Mouse (Mus musculus) forebrain, embryonic 15.5 days (tissue): ENCODE results near the gene Prr7. TPM values are rescaled to one million over a fixed set of nuclear protein-coding genes. Genes with fewer than 3 reads are reported as not detected.
A peak's percentile ranks its signal among the peaks of the same experiment; 100 is the strongest.
"Not testable (repeated sequence)": the region's sequence is repeated elsewhere in the genome, so short reads cannot be mapped to it uniquely, and the experiment has no call there.

Experiments used
- ATAC-seq: fragments of 200-750 bp; cut with Nextera tagmentation; replicated peaks from 2 replicates; pipeline ENCODE4 v1.8.0; 2017; ENCODE audit warnings: mild to moderate bottlenecking, moderate TSS enrichment, moderate library complexity
- H3K27ac ChIP-seq: fragments of 300-500 bp; sonication (generic); replicated peaks from 2 replicates; pipeline ENCODE4 v1.5.1; 2015; ENCODE audit warnings: mild to moderate bottlenecking, inconsistent platforms
- H3K27me3 ChIP-seq: fragments of 300-500 bp; sonication (generic); 2 replicates; pipeline ENCODE4 v1.6.1; 2015; ENCODE audit warnings: inconsistent platforms
- H3K36me3 ChIP-seq: fragments of 300-500 bp; sonication (generic); 2 replicates; pipeline ENCODE4 v1.6.1; 2015; ENCODE audit warnings: mild to moderate bottlenecking, inconsistent platforms
- H3K4me1 ChIP-seq: fragments of 300-500 bp; sonication (generic); 2 replicates; pipeline ENCODE4 v1.6.1; 2015; ENCODE audit warnings: inconsistent platforms
- H3K4me2 ChIP-seq: fragments of 300-500 bp; sonication (generic); replicated peaks from 2 replicates; pipeline ENCODE4 v1.6.1; 2015; ENCODE audit warnings: mild to moderate bottlenecking, inconsistent platforms
- H3K4me3 ChIP-seq: fragments of 300-500 bp; sonication (generic); 2 replicates; pipeline ENCODE4 v1.5.1; 2015; ENCODE audit warnings: mild to moderate bottlenecking, inconsistent platforms
- H3K9ac ChIP-seq: fragments of 300-500 bp; sonication (generic); replicated peaks from 2 replicates; pipeline ENCODE4 v1.6.1; 2015; ENCODE audit warnings: mild to moderate bottlenecking, inconsistent platforms
- H3K9me3 ChIP-seq: fragments of 300-500 bp; sonication (generic); 2 replicates; pipeline ENCODE4 v1.6.1; 2016; ENCODE audit warnings: inconsistent platforms
- WGBS: fragments of 180-500 bp; shearing (Covaris S2); methylation state at CpG from one replicate; pipeline ENCODE4 v1.1.7; 2015; ENCODE audit warnings: mixed read lengths; 5-methylcytosine and 5-hydroxymethylcytosine counted together
- polyA plus RNA-seq: library from polyadenylated mRNA; unstranded; fragments of >200 nt; fragmentation: Nextera tagmentation; extraction: Ambion mirVana; gene quantifications from 2 replicates; pipeline ENCODE4 v1.2.1, GENCODE M21; 2015

The Prr7 gene
- polyA plus RNA-seq, 1 experiment from 2014 or later = 3.2 TPM

DNA sequence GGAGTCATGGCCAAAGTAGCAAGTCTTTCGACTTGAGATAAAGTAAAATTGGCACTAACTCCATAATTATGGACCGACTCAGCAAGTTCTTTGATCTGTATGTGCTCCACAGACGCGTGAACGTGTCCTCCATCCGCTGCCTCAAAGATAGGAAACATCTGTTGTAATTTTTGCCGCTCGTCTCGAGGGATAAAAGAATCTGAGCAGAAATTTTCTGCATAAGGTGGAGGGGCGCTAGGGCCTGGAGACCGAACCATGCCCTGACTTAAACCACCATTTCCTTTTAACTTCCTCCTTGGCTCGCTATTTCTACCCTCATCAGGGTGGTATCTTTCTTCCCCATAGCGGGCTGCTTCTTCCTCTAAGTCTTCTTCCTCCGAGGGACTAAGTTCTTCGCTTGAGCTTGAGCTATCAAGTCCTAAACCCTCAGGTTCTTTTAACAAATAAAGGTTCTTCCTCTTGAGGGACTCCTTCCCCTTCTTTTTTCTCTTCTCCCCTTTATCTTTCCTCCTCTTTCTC, 26.9 kb upstream of the Prr7 start:
- H3K9ac ChIP-seq, H3K4me2 ChIP-seq, H3K9me3 ChIP-seq, H3K27me3 ChIP-seq, H3K4me3 ChIP-seq, ATAC-seq, H3K36me3 ChIP-seq, H3K27ac ChIP-seq, H3K4me1 ChIP-seq: not testable (repeated sequence)
- WGBS = 90% methylated on average over 15 of the region's 15 CpGs

DNA sequence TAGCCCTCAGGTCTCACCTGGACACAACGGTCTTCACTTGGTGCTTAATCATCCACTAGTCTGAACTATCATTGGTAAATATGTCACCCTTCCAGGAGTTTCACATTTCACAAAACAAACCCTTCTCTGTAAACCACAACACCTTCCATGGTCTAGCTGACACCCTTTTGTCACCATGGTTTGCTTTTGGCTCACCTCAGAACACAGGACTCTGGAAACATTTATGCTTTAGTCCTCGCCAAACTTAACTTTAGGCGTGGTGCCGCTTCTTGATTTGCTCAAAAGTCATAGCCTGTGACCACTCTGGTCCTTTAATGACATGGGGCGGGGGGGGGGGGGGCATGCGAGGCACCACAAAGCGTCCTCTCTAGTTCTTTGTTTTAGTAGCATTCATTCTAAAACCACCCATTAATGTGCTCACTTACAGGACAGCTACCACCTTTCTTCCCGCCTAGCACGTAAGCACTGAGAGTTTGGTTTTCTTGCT, 20.2 kb upstream of the Prr7 start:
- H3K27ac ChIP-seq = peak overlapping the region; percentile 97

DNA sequence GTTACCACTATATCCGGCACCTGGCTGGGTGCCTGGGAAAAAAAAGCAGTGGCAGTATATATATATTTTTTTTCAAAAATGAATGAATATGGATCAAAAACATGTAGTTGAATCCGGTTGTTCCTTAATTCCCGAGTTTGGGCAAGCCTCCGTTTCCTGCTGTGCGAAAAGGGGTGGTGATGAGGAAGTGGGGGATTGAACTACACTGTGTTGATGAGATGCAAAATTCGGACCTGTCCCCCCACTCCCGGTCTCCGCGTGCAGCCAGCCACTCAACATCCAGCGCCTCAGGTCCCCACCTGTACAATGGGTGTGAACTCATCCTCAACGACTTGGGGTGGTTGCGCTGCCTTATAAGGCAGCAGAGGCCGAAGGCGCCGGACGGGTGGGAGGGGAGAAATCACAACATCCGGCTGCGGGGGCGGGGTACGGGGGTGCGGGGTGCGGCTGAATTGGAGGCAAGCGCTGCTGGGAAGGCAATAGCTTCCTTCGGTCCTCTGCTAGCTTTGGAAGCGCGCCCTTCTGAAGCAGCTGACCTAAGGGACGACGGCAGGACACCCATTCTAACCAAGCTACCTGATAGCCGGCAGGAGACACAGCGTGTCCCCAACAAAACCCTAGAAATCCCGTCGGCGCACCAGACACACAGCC, 19.7 kb upstream of the Prr7 start:
- peak overlapping the region; percentile 55 for H3K4me2 ChIP-seq
- peak; percentile 76 for ATAC-seq
- H3K36me3 ChIP-seq = 0 out of 2 replicates have a peak, but pooled peaks cover 2% of the 10 kb centered on the region
- H3K9ac ChIP-seq = peak overlapping the region; percentile 70
- peak overlapping the region; percentile 69 for H3K4me3 ChIP-seq
- H3K9me3 ChIP-seq = no peaks in the 10 kb centered on the region
- WGBS = under 1% methylated on average over 33 of the region's 33 CpGs
- H3K4me1 ChIP-seq = peaks cover 29% of the 10 kb centered on the region
- no peaks in the 10 kb centered on the region for H3K27me3 ChIP-seq
- H3K27ac ChIP-seq = peak overlapping the region; percentile 97

More for the DNA sequence above, 20.2 kb upstream of the Prr7 start:
- Histone ChIP-seq H3K27me3 (no peaks in the 10 kb centered on the region), H3K4me2 (peak overlapping the region; percentile 55), H3K9me3 (no peaks in the 10 kb centered on the region), H3K4me1 (peaks cover 29% of the 10 kb centered on the region), H3K9ac (peak overlapping the region; percentile 70), H3K36me3 (no peaks in the 10 kb centered on the region), H3K4me3 (peak overlapping the region; percentile 69)
- WGBS = 42% methylated on average over 9 of the region's 9 CpGs
- ATAC-seq = no peak

DNA sequence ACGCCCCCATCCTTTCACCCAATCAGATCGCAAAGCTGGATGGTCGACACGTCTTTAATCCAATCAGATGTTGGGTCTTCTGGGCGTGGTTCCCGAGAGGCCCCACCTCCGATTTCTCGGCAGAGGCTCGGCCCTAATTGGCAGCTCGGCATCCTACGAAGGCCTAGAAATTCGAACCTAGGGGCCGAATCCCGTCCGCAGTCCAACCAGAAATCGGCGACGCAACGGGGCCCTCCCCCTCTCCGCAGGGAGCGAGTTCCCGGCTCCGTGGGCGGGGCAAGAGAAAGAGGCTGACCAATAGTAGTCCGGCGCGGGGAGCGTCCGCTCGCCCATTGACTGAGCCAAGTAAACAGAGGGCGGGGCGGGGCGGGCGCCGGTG, 19.1 kb upstream of the Prr7 start, which contains the start of gene Grk6:
Gene Grk6, plus strand, starts transcription at position 136 of the 379 bp plus-strand sequence.
- Histone ChIP-seq H3K36me3 (0 out of 2 replicates have a peak, but pooled peaks cover 3% of the 10 kb centered on the region), H3K27ac (peak within 1 kb of the TSS; percentile 97), H3K27me3 (no peaks in the 10 kb centered on the region), H3K4me3 (peak within 1 kb of the TSS; percentile 69), H3K9me3 (no peaks in the 10 kb centered on the region), H3K9ac (peak within 1 kb of the TSS; percentile 81), H3K4me2 (peak within 1 kb of the TSS; percentile 72), H3K4me1 (peaks cover 29% of the 10 kb centered on the region)
- WGBS = 0% methylated on average over 35 of the region's 35 CpGs
- ATAC-seq = peak; percentile 97

DNA sequence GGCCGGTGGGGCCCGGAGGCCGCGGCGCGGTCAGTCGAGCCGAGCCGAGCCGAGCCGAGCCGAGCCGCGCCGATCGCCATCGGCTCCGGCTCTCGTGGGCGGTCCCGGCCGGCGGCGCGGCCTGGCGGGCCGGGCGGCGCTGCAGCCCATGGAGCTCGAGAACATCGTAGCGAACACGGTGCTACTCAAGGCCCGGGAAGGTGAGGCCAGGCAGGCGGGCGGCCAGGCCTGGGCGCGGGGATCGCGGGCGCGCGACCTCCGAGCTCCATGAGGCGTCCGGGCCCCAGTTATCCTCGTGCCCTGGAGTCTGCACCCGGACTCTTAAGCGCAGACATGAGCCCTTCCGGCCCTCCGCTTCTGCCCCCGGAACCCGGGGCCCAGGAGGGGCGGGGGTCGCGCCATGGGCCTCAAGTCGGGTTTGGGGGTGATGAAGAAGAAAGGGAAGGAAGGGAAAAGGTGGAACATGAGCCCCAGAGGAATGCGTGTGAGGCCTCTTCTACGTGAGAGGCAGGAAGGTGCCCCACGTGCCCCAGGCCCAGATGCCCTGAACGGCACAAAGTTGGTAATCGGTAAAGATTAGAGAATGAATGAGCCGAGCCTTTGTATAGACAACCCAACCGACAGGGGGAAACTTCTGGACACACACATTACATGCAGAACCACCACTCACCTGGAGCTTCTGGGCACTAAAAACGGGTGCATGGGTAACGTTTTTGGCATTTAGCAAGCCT, 18.5 kb upstream of the Prr7 start:
- under 1% methylated on average over 59 of the region's 66 CpGs for WGBS
- Histone ChIP-seq H3K27ac (peak overlapping the region; percentile 97), H3K4me1 (peaks cover 29% of the 10 kb centered on the region), H3K4me2 (peak overlapping the region; percentile 72), H3K4me3 (peak overlapping the region; percentile 69), H3K27me3 (no peaks in the 10 kb centered on the region), H3K9ac (peak overlapping the region; percentile 81), H3K36me3 (peaks cover 6% of the 10 kb centered on the region), H3K9me3 (no peaks in the 10 kb centered on the region)
- ATAC-seq = no peak

DNA sequence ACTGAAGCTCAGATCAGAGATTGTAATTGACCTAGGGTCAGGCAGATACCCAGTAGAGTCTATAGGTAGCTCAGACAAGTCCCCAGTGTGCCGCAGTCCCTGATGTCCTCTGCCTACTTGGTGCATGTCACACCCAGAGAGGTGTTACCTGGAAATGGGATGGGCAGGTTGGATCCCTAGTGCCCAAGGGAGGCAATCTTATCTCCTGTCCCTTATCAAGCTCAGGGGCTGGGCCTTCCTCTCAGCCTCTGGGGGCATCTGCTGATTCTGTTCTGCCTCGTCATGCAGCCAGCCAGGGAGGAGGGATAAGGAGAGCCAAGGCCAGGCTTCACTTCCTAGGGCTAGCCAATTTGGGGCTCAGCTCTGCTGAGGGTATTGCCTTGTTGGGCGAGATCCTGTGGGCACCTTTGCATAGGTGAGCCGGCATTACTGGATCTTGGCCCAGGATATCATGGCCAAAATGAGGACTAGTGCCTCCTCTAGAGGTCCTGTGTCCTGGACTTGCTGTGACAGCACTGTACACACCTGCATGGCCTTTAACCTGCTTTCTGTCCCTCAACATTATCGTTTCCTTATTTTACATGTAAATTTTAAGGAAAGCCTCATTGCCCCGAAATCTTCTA, 17.5 kb upstream of the Prr7 start:
- Histone ChIP-seq H3K9me3 (no peaks in the 10 kb centered on the region), H3K36me3 (peaks cover 16% of the 10 kb centered on the region), H3K27me3 (no peaks in the 10 kb centered on the region), H3K4me1 (peaks cover 29% of the 10 kb centered on the region), H3K4me2 (peak overlapping the region; percentile 72), H3K9ac (no peak overlapping the region; the same call in 1 of the 2 replicates), H3K27ac (no peak overlapping the region), H3K4me3 (peak overlapping the region; percentile 69)
- no peak for ATAC-seq
- 85% methylated on average over 6 of the region's 6 CpGs for WGBS

DNA sequence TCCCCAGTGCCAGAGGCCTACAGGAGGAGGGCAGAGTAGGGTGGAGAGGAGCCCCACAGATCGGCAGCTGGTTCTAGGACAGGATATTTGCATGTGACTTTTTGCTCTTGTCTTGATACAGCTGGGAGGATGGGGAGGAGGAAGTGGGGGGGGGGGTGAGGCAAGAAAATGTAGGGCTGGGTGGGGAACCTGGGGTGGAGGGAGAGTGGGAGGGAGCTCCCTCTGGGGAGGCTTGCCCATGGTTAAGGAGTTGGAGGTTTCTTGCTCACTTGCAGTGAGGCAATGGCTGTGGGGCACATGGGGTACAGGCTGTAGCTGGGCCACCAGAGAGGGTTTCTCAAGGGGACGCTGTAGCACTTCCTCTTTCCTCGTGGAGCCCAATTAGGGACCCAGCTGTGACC, 16.5 kb upstream of the Prr7 start:
- no peak for ATAC-seq
- no peak overlapping the region for H3K4me3 ChIP-seq
- H3K27me3 ChIP-seq = no peaks in the 10 kb centered on the region
- WGBS = 76% methylated on average over 3 of the region's 3 CpGs
- H3K4me2 ChIP-seq = no peak overlapping the region
- peaks cover 26% of the 10 kb centered on the region for H3K36me3 ChIP-seq
- H3K4me1 ChIP-seq = peaks cover 29% of the 10 kb centered on the region
- H3K9ac ChIP-seq = no peak overlapping the region
- H3K27ac ChIP-seq = no peak overlapping the region
- H3K9me3 ChIP-seq = no peaks in the 10 kb centered on the region

DNA sequence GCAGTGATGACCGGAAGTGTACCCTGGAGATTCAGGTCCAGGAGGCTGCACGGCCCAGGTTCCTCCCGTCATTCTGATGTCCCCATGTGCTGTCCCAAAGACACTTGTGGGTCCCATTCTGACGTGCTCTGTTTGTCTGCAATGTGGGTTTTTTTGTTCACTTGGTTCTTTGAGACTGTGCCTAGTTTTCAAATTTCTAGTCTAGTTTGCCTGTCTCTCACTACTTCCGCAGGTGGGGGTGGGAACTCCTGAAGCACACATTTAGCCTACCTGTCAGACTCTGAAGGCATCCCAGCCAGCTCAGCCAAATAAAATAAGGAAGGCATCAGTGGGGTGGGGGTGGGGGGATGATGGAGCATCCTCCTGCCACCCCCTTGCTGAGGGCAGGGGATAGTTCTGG, 15.9 kb upstream of the Prr7 start:
- Histone ChIP-seq H3K4me2 (no peak overlapping the region), H3K36me3 (peaks cover 32% of the 10 kb centered on the region), H3K27ac (no peak overlapping the region), H3K9me3 (no peaks in the 10 kb centered on the region), H3K27me3 (no peaks in the 10 kb centered on the region), H3K4me1 (peaks cover 29% of the 10 kb centered on the region), H3K9ac (no peak overlapping the region), H3K4me3 (no peak overlapping the region)
- 91% methylated on average over 5 of the region's 5 CpGs for WGBS
- no peak for ATAC-seq

DNA sequence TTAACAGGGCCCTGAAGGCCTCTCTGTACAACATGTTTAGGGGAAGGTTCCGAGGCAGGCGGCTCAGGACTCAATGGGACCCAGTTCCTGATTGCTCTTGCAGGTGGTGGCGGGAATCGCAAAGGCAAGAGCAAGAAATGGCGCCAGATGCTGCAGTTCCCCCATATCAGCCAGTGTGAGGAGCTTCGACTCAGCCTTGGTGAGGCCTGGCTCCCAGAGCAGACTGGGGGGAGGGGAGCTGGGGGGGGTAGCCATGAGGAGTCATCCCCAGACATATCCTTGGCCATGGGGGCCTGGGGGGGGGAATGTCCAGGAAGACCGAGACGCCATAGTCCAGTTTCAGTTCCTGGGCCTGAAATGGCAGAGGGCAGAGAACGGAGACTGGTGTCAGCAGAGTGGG, 14.9 kb upstream of the Prr7 start:
- 91% methylated on average over 9 of the region's 9 CpGs for WGBS
- H3K36me3 ChIP-seq = peaks cover 41% of the 10 kb centered on the region

DNA sequence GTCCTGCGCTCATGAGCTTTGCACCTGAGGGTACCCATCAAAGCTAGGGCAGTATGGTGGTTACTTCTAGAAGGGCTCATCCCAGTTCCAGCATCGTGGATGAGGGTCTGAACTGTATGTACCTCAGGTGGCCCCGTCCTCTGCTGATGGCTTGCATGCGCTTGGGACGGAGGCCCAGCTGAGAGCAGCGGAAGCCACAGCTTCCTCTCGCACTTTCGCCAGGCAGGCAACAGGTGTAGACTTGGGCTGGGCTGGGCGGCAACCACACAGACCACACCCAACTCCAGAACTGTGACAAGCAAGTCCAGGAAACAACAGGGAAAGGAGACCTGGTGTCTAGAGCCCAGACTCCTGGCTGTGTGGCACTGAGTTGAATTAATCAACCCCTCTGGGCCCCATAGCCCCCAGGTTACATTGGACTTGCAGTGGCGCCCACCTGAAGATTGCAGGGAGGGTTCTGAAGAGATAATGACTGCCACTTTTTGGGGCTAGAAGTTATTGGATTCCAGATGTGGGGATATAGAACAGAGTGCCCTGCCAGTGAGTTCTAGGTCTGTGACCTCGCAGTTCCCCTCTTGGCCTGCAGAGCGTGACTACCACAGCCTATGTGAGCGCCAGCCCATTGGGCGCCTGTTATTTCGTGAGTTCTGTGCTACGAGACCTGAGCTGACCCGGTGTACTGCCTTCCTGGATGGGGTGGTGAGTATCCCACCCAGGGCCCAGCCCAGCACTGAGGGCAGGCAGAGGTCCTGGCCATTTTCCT, 14.2 kb upstream of the Prr7 start:
- Histone ChIP-seq H3K4me1 (peaks cover 22% of the 10 kb centered on the region), H3K36me3 (peaks cover 45% of the 10 kb centered on the region), H3K9me3 (no peaks in the 10 kb centered on the region), H3K4me2 (no peak overlapping the region), H3K4me3 (no peak overlapping the region), H3K9ac (no peak overlapping the region), H3K27ac (no peak overlapping the region), H3K27me3 (no peaks in the 10 kb centered on the region)
- ATAC-seq = no peak
- 90% methylated on average over 17 of the region's 17 CpGs for WGBS

More for the DNA sequence above, 14.9 kb upstream of the Prr7 start:
- no peak overlapping the region for H3K27ac ChIP-seq
- no peak overlapping the region for H3K9ac ChIP-seq
- no peak for ATAC-seq
- no peak overlapping the region for H3K4me2 ChIP-seq
- H3K4me3 ChIP-seq = no peak overlapping the region
- H3K4me1 ChIP-seq = peaks cover 22% of the 10 kb centered on the region
- H3K27me3 ChIP-seq = no peaks in the 10 kb centered on the region
- H3K9me3 ChIP-seq = no peaks in the 10 kb centered on the region

DNA sequence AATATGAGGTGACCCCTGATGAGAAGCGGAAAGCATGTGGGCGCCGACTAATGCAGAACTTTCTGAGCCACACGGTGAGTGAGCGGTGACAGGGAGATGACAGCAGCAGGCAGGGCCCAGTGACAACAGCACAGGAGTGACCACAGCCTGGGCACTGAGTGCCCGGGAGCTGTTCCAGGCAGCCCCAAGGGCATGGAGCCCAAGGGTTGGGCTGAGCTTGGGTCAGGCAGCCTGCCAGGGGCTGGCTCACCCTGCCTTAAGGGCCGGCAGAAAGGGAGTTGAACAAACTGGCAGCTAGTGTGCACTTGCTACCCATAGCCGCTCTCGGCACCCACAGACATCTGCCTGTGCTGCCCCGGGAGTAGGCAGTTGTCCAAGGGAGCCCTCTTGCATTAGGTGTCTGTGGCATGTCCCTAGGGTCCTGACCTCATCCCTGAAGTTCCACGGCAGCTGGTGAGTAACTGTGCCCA, 13.5 kb upstream of the Prr7 start:
- no peak overlapping the region for H3K27ac ChIP-seq
- no peak for ATAC-seq
- H3K9ac ChIP-seq = no peak overlapping the region
- H3K9me3 ChIP-seq = no peaks in the 10 kb centered on the region
- H3K27me3 ChIP-seq = no peaks in the 10 kb centered on the region
- H3K36me3 ChIP-seq = peaks cover 50% of the 10 kb centered on the region
- H3K4me2 ChIP-seq = no peak overlapping the region
- H3K4me1 ChIP-seq = peaks cover 22% of the 10 kb centered on the region
- 89% methylated on average over 11 of the region's 11 CpGs for WGBS
- H3K4me3 ChIP-seq = no peak overlapping the region
